Mouse (Mus musculus) embryonic facial prominence, embryonic 10.5 days (tissue): Measurements from ENCODE around the gene G430095P16Rik. TPM values are rescaled to one million over a fixed set of nuclear protein-coding genes. Genes with fewer than 3 reads are reported as not detected.
A peak's percentile ranks its signal among the peaks of the same experiment; 100 is the strongest.

ENCODE experiments used
- DNase-seq: peaks from one replicate; pipeline ENCODE4 v3.0.0-alpha.2; 2017; ENCODE audit warnings: low spot score
- H3K27ac ChIP-seq: fragments of 300-500 bp; sonication (generic); replicated peaks from 2 replicates; pipeline ENCODE4 v1.5.1; 2016; ENCODE audit warnings: mild to moderate bottlenecking
- H3K27me3 ChIP-seq: fragments of 300-500 bp; sonication (generic); replicated peaks from 2 replicates; pipeline ENCODE4 v1.6.1; 2016; ENCODE audit warnings: low read depth, mild to moderate bottlenecking; ENCODE audit not compliant: poor library complexity, severe bottlenecking
- H3K36me3 ChIP-seq: fragments of 300-500 bp; sonication (generic); replicated peaks from 2 replicates; pipeline ENCODE4 v1.6.1; 2016; ENCODE audit warnings: mild to moderate bottlenecking, moderate library complexity
- H3K4me1 ChIP-seq: fragments of 300-500 bp; sonication (generic); 2 replicates; pipeline ENCODE4 v1.6.1; 2016
- H3K4me3 ChIP-seq: fragments of 300-500 bp; sonication (generic); 2 replicates; pipeline ENCODE4 v1.5.1; 2016; ENCODE audit warnings: mild to moderate bottlenecking, moderate library complexity
- H3K9me3 ChIP-seq: fragments of 300-500 bp; sonication (generic); 2 replicates; pipeline ENCODE4 v1.6.1; 2016; ENCODE audit warnings: mild to moderate bottlenecking
- WGBS: fragments of 180-500 bp; shearing (Covaris S2); methylation state at CpG from one replicate; pipeline ENCODE4 v1.1.7; 2016; 5-methylcytosine and 5-hydroxymethylcytosine counted together
- polyA plus RNA-seq: library from polyadenylated mRNA; unstranded; fragments of >200 nt; fragmentation: Nextera tagmentation; extraction: Ambion mirVana; gene quantifications from 2 replicates; pipeline ENCODE4 v1.2.1, GENCODE M21; 2016

G430095P16Rik gene
- polyA plus RNA-seq, 1 experiment from 2014 or later = 3.6 TPM

GRCm38 (mm10) chr8:84730541-84731370, 7.9 kb downstream of the G430095P16Rik start:
- H3K36me3 ChIP-seq = no peaks in the 10 kb centered on the region
- peaks cover 62% of the 10 kb centered on the region for H3K4me1 ChIP-seq
- no peak for DNase-seq
- H3K27ac ChIP-seq = peak overlapping the region; percentile 79
- 44% methylated on average over 9 of the region's 9 CpGs for WGBS
- no peak overlapping the region for H3K4me3 ChIP-seq
- H3K9me3 ChIP-seq = no peaks in the 10 kb centered on the region
- peaks cover 100% of the 10 kb centered on the region for H3K27me3 ChIP-seq

DNA sequence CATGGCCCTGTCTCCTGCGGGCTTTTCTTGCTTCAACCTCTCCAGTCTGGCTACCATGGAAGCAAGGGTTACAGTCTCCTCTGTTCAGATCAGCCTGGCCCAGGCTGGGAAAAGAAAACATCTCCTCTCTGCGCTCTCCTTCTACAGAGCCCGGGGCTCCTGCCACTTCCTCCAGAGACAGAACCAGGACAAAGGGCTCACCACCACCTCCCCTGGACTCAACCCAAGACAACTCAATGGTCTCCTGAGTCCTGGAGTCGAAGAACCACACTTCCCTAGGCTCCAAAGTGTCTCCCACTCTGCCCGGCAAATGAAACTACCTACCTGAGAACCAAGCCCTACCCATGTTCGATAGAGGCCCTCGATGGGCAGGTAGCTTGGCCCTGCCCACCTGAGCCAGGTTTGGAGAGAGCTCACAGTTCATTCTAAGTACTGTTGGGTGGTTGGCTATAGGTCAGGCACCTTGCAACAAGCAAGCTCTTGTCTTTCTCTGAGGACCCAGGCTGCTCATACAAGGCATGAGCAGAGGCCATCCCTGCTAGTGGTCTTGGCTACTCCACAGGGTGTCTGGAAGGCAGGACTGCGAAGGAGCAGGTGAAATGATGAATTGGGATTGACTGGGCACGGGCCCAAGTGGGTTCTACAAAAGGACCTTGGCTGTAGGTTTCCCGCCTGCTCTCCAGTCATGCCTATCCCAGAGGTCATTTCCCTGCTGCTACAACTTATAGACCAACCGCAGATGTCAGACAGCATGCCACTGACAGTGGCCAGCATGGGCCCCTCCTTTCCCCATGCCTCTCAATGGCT, 8.8 kb downstream of the G430095P16Rik start:
- Histone ChIP-seq H3K4me3 (no peak overlapping the region), H3K27me3 (peaks cover 100% of the 10 kb centered on the region), H3K36me3 (no peaks in the 10 kb centered on the region), H3K9me3 (no peaks in the 10 kb centered on the region), H3K27ac (peak overlapping the region; percentile 79), H3K4me1 (peaks cover 64% of the 10 kb centered on the region)
- 69% methylated on average over 11 of the region's 11 CpGs for WGBS
- no peak for DNase-seq

DNA sequence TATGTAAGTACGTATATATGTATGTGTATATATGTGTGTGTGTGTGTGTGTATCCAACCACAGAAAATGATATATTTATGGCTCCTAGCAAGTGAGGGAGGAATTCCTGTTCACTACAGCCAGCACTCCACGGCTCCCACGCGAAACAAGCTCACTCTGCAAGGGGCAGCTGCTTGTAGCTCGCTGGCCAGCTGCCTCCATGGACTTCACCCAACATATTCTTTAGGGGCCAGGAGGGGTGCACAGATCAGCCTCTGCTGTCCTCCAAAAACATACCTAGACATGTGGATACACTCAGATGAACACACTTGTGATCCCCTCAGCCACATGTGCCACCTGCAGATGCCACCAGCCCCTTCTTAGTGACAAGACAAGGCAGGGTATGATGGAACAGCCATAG, 9.7 kb downstream of the G430095P16Rik start:
- DNase-seq = no peak
- Histone ChIP-seq H3K4me3 (0 out of 2 replicates have a peak overlapping the region, but pooled peaks have one; percentile 26), H3K27ac (peak overlapping the region; percentile 79), H3K9me3 (no peaks in the 10 kb centered on the region), H3K27me3 (peaks cover 100% of the 10 kb centered on the region), H3K4me1 (peaks cover 67% of the 10 kb centered on the region), H3K36me3 (no peaks in the 10 kb centered on the region)
- 76% methylated on average over 5 of the region's 5 CpGs for whole genome bisulfite sequencing

DNA sequence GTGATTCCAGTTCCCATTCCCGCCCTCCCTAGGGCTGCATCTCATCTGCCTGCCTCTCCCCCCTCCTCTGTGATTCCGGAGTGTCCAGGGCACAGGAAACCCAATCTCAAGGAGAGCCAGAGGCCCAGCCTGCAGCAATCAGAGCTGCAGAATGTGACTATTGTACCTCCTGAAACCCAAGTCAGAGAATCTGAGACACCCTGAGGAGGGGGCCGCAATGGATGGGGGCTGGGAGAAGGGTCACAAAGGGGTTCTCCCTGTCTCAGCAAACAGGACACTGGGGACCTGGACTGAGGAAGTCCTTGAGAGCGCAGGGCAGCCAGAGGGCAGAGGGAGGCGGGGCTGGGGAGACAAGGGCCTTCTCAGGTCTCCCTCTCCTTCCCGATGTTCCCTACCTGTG, 10.2 kb downstream of the G430095P16Rik start:
- DNase-seq = peak; percentile 60
- Histone ChIP-seq H3K9me3 (no peaks in the 10 kb centered on the region), H3K27ac (peak overlapping the region; percentile 79), H3K4me3 (peak overlapping the region; percentile 26; the same call in 1 of the 2 replicates), H3K36me3 (no peaks in the 10 kb centered on the region), H3K27me3 (peaks cover 100% of the 10 kb centered on the region), H3K4me1 (peaks cover 72% of the 10 kb centered on the region)
- WGBS = 22% methylated on average over 6 of the region's 6 CpGs

GRCm38 (mm10) chr8:84733959-84734358, 11.2 kb downstream of the G430095P16Rik start:
- WGBS = 88% methylated on average over 6 of the region's 6 CpGs
- no peaks in the 10 kb centered on the region for H3K9me3 ChIP-seq
- H3K4me3 ChIP-seq = no peak overlapping the region
- H3K36me3 ChIP-seq = no peaks in the 10 kb centered on the region
- peaks cover 100% of the 10 kb centered on the region for H3K27me3 ChIP-seq
- DNase-seq = no peak
- peak overlapping the region; percentile 22; the same call in 1 of the 2 replicates for H3K27ac ChIP-seq
- H3K4me1 ChIP-seq = peaks cover 77% of the 10 kb centered on the region

DNA sequence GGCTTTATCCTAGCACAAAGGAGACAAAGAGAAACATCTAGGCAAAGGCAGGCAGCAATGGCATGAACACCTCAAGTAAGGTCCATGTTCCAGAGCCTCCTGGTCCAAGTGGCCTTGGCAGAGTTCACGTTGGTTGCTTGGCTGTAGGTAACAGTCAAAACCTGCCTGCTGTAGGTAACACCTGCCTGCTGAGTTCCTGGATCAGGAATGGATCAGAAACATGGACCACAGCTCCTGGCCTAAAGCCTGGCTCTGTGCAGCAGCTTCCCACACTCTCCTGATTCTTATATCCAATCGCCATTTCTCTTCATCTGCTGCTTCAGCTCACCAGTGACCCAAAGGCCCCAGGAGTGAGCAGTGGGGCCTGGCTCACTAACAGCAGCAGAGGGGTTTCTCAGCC, 11.9 kb downstream of the G430095P16Rik start:
- DNase-seq = no peak

DNA sequence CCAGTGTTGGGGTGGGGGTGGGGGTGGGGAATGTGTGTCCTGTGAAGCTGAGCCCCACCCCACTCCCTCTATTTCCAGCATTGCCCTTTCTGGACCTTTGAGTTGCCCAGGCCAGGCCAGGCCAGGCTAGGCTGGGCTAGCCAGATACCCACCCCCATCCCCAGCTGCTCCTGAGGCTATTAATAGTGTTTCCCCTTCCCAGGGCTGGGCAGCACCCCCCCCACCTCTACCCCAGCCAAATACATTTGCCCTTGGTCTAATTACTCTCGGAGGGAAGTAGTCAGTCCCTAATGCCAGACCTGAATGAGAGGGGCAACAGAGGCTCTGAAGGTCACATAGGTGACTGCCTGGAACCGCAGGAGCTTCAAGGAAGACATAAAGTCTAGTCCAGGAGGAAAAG, 12.8 kb downstream of the G430095P16Rik start:
- H3K9me3 ChIP-seq = no peaks in the 10 kb centered on the region
- 23% methylated on average over 2 of the region's 2 CpGs for WGBS
- 0 out of 2 replicates have a peak overlapping the region, but pooled peaks have one; percentile 19 for H3K27ac ChIP-seq
- H3K4me1 ChIP-seq = peaks cover 85% of the 10 kb centered on the region
- no peak overlapping the region for H3K4me3 ChIP-seq
- DNase-seq = no peak
- H3K27me3 ChIP-seq = peaks cover 100% of the 10 kb centered on the region
- no peaks in the 10 kb centered on the region for H3K36me3 ChIP-seq

More for the DNA sequence above, 11.9 kb downstream of the G430095P16Rik start:
- Histone ChIP-seq H3K27me3 (peaks cover 100% of the 10 kb centered on the region), H3K36me3 (no peaks in the 10 kb centered on the region), H3K4me1 (peaks cover 84% of the 10 kb centered on the region), H3K9me3 (no peaks in the 10 kb centered on the region), H3K4me3 (no peak overlapping the region), H3K27ac (no peak overlapping the region)
- WGBS = 72% methylated on average over 2 of the region's 2 CpGs

DNA sequence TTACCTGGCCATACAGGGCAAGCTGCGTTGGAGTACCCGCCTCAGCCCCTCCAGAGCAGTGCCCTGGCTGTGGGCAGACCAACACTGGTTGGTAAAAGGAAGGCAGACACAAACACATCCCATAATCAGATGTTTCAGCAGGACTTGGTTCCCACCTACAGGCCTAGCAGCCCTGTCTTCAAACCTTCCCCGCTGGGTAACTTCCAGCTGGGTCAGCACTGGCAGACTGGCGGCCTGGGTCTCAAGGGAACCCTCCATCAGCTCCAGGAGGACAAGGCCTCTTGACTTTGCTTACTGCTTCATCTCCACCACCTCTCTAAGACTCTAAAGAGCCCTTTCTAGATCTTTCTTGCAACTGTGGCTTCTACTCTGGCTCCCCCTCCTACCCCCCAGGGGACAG, 13.7 kb downstream of the G430095P16Rik start:
- Histone ChIP-seq H3K27me3 (peaks cover 100% of the 10 kb centered on the region), H3K4me1 (peaks cover 85% of the 10 kb centered on the region), H3K36me3 (no peaks in the 10 kb centered on the region), H3K27ac (no peak overlapping the region), H3K9me3 (no peaks in the 10 kb centered on the region), H3K4me3 (no peak overlapping the region)
- 69% methylated on average over 4 of the region's 4 CpGs for WGBS
- no peak for DNase-seq

DNA sequence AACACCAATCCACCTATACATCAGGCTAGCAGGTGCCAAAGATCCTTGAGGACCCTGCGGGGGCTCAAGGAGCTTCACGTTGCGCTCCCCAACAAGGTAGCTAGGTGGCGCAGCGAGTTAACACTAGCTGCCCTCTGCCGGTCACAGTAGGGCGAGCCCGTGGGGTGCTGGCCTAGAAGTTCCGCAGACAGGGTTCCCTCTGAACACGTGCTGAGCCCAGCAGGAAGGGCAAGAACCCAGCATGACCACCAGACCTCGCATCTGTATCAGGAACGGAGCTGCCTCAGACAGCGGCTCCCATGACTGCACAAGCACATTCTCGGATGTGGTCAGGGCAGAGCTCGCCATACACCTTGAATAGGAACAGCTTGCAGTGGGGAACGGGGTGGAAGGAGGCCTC, 14.8 kb downstream of the G430095P16Rik start:
- Histone ChIP-seq H3K4me1 (peaks cover 85% of the 10 kb centered on the region), H3K9me3 (no peaks in the 10 kb centered on the region), H3K27ac (peak overlapping the region; percentile 76), H3K4me3 (peak overlapping the region; percentile 34), H3K27me3 (peaks cover 100% of the 10 kb centered on the region), H3K36me3 (no peaks in the 10 kb centered on the region)
- DNase-seq = peak; percentile 86
- WGBS = under 1% methylated on average over 16 of the region's 16 CpGs

GRCm38 (mm10) chr8:84738266-84738665, 15.5 kb downstream of the G430095P16Rik start:
- WGBS = 3% methylated on average over 10 of the region's 10 CpGs
- peak; percentile 55 for DNase-seq
- H3K36me3 ChIP-seq = no peaks in the 10 kb centered on the region
- H3K9me3 ChIP-seq = no peaks in the 10 kb centered on the region
- peak overlapping the region; percentile 76 for H3K27ac ChIP-seq
- H3K4me3 ChIP-seq = peak overlapping the region; percentile 34
- H3K27me3 ChIP-seq = peaks cover 100% of the 10 kb centered on the region
- H3K4me1 ChIP-seq = peaks cover 85% of the 10 kb centered on the region

DNA sequence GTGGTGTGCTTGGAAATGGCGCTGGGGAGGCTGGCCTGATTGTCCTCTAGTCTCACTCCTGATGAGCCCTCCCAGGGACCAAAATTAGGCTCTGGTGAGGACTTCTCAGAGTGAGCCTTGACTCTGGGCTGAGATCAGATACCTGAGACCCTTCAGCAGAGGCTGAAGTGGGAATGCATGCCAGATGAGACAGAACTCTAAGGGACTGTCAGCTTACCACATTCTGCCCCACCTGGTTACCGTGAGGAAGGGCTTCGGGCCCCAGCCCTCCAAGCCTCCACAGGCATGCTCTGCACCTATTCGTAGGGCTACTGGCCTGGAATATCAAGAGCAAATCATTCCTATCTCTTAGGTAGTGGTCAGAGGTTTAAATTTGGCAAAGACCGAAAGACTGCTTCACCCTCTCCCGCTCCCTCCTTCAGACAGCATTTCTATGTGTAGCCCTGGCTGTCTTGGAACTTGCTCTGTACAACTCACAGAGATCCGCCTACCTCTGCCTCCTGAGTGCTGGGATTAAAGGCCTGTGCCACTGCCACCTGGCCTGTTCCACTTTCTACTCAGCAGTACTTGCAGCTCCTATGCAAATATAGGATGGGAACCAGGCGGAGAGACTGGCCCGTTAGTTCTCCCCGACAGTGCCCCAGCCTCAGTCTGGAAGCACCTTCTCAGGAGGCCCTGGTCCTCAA, 16.1 kb downstream of the G430095P16Rik start:
- peak overlapping the region; percentile 34; the same call in 1 of the 2 replicates for H3K4me3 ChIP-seq
- H3K27ac ChIP-seq = peak overlapping the region; percentile 76
- peaks cover 85% of the 10 kb centered on the region for H3K4me1 ChIP-seq
- peaks cover 100% of the 10 kb centered on the region for H3K27me3 ChIP-seq
- 25% methylated on average over 10 of the region's 10 CpGs for WGBS
- DNase-seq = no peak
- H3K36me3 ChIP-seq = no peaks in the 10 kb centered on the region
- H3K9me3 ChIP-seq = no peaks in the 10 kb centered on the region

- Histone ChIP-seq H3K4me1 (peaks cover 87% of the 10 kb centered on the region), H3K9me3 (no peaks in the 10 kb centered on the region), H3K27ac (peak overlapping the region; percentile 76), H3K36me3 (no peaks in the 10 kb centered on the region), H3K4me3 (no peak overlapping the region), H3K27me3 (peaks cover 100% of the 10 kb centered on the region)
- no peak for DNase-seq
- WGBS = 0% methylated on average over 1 of the region's 1 CpGs
Measured at GRCm38 (mm10) chr8:84739401-84739742, 16.6 kb downstream of the G430095P16Rik start.
